Mouse (Mus musculus): Measurements from ENCODE around the gene Nkx2-1. TPM values are rescaled to one million over a fixed set of nuclear protein-coding genes. Genes with fewer than 3 reads are reported as not detected.
A peak's percentile ranks its signal among the peaks of the same experiment; 100 is the strongest.
"Not testable (repeated sequence)": the region's sequence is repeated elsewhere in the genome, so short reads cannot be mapped to it uniquely, and the experiment has no call there.

The Nkx2-1 gene
- under 1 TPM; 0.23 to 0.65 TPM for total RNA-seq (2021)

DNA sequence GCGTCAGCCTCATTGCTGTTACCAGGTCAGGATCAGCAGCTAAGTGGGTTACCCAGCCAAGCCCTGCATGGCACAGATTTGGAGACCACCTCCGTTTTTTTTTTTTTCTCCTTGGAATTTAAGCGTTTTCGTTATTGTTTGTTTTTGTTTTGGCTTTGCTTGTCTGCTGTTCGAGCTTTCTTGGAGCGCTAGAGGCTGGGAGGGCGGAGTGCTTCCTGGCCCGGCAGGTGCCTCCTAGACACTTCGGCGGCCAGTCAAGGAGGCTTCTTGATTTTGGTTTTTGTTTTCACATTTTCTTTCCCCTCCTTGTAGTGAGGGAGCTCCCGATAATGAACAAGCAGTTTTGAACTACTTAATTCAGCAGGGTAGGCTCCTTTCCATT, at the start of gene Nkx2-1:
TSS of gene Nkx2-1 (minus strand) at position 25 of the 382 bp plus-strand sequence.
- DNase-seq, result no peak

DNA sequence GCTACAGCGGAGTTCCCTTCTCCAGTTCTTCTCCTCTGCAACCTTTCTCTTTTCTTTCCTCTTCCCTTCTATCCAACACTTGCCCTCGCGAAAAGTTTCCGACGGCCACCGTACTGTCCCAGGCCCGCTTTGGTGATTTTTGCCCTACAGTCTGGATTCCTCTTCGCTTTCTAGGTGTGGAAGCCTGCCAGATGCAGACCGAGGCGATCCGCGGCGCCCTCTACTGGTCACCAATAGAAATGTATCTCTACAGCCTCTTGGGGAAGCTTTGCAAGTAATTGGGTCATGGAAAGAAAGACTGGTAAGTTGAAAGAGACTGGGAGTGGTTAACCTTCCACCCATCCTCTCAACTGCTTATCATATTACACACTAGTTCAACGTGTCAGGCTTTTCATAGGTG, 4.4 kb upstream of the Nkx2-1 start:
- DNase-seq, result peak; percentile 72 to 75

DNA sequence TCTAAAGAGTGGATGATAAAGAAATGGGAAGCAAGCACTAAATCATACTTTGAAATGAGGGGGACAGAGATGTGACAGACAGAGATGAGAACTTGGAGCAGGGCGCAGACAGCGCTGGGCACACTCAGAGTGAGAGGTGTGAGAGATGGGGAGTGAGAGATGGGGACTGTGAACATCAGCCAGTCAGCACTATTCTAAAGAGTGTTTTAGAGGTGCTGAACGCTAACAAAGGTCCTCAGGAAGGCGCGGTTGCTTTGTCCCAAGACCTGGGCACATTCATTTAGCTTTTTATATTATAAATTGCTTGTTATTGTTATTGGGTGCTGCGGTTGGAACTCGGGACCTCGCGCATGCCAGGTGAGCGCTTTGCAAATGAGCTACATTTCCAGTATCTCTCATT, 3.9 kb upstream of the Nkx2-1 start:
- no peak for DNase-seq

DNA sequence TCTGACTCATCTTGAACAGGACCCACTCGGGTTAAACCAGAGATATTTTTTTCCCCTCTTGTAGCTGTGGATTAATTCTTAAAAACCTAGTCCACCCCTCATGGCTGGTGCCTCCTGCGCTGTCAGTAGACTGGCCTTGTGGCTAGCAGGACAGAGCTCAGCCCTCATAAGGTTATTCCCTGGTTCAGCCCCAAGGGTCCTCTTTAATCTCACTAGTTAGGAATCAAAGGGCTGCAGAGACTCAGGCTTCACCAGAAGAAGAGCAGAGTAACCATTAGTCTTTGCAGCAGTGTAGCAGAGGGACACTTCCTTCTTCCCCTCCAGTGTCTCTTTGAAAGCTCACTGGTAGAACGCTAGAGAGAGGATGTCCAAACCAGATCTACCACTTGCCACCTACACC, 1.9 kb upstream of the Nkx2-1 start:
- DNase-seq, result no peak

DNA sequence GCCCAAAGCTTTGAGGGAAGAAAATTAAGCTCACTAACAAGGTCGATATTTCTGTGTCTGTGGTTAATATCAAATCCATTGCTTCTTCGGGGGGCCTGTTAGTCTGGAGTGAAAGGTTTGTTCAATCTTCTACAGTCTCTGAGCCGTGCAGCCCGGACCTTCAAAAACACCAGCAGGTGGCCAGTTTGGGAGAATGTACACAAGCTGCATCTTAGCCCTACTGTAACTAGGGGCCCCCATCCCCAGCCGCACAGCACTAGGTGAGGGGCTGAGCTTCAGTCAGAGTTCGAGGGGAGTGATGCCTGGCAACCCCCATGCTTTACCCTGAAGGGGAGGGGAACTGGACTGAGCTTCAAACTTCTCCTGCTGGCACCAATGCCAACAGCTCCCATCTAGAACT, 1.2 kb upstream of the Nkx2-1 start:
- DNase-seq, result no peak

DNA sequence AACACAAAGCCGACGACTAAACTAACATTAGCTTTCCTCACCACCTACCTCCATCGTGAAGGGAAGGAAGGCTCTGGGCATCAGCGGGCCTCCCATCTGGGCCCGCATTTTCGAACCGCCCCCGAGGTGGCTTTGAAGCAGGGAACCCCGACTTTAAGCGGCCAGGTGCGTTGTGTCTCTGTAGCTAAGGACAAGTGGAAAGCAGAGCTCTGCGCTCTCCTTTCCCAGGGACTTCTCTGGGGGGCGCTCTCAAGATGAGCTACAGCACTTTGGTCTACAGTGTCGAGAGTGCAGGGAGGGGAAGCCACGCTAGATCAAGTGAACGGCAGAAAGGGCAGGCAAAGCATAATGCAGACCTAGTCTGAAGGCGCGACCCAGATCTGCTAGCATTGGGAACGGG, 634 bp upstream of the Nkx2-1 start:
- DNase-seq, result no peak

DNA sequence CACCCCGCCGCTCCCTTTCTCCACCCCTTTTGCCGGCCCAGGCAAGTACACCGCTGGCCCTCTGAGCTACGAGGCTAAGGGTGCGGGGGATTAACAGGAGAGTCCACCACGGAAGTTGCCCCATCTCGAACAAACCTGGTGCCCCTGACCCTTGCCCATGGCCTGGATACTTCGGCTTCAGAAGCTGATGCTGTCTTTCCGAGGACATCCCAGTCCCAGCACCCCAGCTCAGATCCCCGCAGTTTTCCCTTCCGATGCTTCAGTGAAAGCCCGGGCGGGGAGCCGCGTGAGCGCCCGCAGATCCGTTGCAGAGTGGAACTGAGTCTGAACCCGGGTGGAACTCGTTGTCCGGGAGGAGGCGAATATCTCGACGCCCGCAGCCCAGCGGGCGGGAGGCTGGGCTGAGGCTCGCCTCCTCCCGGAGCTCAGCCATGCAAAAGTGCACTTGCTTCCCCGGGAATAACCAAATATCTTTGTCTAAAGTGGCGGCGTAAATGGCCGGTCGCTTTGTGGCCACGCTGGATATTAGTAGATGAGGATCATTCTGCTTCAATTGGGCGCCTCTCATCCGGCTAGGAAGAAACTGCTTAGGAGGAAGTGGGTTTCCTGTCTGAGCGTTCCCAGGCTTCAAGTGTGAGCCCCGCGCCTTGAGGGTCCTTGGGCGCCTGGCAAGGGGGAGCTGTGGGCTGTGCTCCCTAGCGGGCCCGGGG, 379 bp downstream of the Nkx2-1 start:
- no peak for DNase-seq

DNA sequence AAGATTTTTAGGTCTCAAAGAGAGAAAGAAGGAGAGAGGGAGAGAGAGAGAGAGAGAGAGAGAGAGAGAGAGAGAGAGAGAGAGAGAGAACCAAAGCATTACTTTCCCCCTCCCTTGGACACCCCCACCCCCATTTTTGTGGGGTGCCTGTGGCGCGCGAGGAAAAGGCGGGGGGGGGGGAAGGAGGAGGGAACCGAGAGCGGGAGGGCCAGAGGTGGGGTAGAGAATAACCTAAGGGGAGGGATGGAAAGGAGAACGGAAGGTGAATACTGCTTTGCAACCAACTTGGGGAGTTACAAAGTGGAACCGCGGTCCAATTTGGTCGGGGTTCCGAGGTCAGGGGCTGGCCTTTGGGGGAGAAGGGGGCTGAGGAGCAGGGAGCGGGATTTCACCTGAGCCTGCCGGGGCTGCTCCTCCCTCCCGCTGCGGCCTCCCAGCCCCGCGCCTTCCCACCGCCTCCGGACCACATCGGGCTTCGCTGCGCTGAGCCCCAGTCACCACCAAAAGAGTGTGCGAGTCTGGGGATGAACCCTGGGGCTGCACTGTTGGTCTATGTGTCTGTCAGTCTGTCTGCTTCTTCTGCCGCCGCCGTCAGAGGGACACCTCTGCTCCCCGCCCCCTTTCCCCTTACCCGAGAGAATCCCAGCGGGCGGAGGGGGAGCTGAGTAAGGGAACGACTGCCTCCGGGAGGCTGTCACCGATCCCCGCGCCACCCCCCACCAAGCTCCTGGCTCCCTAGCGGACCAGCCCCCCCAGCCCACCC, 1.1 kb downstream of the Nkx2-1 start:
- no peak for DNase-seq

DNA sequence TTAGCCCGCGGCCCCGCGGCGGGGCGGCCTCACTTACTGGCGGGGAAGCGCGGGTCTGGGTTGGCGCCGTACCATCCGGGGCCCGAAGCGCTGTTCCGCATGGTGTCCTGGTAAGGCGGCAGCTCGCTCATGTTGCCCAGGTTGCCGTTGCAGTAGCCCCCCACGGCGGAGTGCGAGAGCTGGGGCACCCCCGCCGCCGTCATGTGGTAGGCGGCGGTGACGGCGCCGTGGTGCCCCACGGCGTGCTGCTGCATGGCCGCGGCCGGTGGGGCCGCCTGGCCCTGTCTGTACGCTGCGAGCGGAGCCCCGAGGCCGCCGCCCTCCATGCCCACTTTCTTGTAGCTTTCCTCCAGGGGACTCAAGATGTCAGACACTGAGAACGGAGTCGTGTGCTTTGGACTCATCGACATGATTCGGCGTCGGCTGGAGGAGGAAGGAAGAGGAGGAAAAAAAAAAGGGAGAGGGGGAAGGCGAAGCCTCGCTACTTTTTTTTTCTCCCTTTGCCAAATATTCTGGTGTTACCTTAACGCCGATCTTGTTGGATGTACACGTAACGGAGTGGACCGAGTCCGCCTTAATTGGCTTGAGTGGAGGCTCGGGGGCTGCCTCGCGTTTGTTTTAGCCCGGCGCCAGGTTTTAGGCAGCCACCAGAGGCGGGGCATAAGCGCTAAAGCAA, 1.9 kb downstream of the Nkx2-1 start:
- DNase-seq, result no peak

DNA sequence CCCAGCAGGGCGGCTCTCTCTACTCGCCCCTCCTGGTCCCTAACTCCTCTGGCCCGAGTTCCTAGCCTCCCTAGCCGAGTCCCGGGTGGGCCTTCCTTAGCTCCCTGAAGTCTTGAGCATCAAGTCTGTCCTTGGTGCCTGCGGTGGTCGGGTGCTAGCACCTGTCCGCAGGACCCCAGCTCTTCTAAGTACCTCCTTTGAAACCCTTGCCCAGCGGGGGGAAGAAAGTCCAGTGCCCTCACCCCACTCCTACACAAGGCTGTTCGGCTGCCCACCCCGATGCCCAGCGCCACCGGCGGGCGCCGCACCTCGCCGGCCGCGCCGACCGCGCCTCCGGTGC, 2.4 kb downstream of the Nkx2-1 start:
- no peak for DNase-seq

DNA sequence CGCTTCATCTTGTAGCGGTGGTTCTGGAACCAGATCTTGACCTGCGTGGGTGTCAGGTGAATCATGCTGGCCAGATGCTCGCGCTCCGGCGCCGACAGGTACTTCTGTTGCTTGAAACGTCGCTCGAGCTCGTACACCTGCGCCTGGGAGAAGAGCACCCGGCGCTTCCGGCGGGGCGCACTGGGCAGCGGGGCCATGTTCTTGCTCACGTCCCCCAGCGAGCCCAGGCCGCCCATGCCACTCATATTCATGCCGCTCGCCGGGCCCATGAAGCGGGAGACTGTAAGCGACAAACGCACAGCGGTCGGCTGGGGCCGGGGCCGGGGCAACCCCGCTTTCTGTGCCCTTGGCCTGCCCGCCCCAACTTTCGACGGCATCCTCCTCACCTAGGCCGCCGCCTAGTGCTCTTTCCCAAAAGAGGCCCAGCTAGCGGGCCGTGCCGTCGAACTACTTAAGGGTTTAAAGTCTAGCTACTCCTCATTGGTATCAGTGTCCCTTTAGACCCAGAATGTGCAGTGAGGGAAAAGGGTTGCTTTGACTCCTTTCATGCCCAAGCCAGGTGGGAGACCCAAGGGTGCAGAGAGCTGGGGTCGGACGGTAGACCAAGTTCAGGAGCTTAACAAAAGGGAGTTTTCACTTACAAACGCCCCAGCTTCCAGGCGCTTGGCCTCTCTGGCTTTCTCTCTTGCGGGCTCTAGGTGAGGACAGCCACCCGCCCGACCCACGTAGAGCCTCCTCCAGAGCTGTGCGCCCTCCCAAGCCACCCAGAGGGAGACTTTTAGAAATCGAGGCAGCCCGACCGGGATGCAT, 3.0 kb downstream of the Nkx2-1 start:
- no peak for DNase-seq

DNA sequence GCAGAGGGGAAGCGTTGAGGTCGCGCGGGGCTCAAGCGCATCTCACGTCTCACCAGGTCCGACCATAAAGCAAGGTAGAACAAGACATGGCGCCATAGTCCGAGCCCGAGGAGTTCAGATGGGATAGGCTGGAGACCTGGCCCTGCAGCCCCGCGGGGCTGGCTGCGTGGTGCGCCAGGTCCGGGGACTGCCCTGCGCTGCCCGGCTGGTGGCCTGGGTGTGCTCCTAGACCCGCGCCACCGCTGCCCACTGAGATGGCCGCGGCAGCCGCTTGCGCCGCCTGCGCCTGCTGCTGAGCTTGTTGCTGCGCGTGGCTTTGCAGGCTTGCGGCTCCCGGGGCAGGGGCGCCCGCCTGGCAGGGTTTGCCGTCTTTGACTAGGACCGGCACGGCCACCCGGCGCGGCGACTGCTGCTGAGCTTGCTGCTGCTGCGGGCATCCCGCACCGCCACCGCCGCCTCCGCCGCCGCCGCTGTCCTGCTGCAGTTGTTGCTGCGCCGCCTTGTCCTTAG, 3.7 kb downstream of the Nkx2-1 start:
- DNase-seq, result no peak

DNA sequence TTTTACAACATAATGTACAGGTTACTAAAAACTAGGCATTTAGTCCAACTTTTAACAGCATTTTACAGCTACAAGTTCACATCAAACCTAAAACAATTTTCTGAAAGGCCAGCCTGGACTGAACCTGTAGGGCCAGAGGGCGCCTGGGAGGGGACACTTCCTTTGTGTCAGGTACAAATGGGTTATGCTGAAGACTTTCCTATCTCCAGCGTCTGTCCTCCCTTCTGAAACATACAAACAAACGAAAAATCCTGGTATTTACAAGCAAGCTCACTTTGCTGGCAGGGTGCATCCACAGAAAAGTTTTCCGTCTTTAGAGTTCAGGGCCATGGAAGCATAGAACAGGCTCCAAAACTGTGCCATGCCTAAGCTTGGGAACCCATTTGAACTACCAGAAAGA, 4.6 kb downstream of the Nkx2-1 start:
- DNase-seq, result no peak

DNA sequence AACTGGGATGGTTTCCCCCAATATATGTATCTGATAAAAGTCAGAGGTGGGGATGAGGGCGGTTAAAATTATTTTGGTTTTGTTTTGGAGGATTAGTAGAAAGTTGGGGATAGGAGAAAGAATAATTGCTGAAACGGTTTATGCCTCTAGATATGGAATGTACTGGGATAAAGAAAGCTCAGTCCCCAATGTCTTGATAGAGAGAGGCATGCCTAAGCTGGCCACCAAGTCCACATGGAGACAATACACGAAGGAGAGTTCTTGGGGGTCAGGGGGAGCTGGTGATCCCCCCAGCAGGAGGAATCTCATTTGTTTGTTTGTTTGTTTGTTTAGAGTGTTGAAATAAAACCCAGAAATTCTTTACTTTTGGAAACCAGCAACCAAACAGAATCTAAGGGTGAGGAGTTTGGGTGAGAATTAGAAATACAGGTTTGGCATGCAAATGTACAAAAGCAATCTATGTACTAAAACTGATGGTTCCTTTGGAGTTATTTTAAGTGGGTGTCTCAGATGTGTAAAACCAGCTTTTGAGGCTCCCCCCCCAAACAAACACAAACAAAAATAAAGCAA, 5.6 kb downstream of the Nkx2-1 start:
- no peak for DNase-seq

DNA sequence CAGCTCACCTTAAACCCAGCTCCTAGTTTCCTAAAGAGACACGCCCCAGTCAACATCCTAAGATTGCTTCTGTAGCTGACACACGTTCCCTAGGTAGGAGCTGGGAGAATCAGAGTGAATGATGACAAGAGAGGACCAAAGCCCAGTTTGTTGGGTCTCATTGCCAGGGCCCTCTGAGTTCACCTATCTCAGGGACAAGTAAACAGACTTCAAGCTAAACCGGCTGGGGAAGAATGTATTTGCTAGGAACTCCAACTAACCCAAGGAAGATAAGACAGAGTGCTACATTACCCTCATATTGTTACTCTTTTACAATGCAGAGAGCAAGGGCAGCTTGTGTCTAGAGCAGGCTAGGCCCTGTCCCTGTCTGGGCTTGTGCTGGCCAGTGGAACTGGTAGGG, 6.8 kb downstream of the Nkx2-1 start:
- no peak for DNase-seq

DNA sequence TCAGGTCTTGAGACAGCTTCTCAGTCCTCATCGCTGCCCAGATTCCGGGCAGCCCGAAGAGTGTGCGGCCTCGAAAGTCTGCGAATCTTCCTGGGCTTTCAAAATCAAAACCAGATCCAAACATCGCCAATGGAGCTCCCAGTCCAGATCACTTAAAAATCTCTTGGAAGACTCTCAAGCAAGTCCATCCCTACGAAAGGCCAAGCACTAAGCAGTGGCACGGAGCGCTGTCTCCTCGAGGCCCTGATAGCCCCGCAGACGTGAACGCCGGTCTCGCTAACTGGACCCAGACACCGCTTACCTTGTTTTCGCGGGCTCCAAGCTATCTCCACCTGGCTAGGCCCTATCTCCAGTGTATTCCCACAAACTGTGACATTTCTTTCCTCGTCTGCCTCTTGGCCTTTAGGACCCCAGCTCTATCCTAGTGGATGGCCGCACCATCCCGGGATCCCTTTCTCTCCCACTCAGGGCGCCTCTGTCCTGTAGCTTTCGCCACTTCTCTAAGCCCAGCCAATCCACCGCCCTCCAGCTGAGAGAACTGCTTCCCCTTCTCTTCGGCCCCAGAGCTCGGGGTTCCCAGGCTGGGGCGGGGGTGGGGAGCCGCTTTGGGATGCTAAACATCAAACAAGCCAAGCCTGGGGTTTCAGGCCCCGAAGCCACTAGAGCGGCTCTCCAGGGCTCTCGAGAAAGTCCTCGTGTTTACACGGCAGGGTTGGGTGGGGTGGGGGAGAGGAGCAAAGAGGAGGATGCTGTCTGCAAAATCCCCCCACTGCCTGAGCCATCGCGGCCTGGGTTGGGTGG, 7.6 kb downstream of the Nkx2-1 start:
- DNase-seq, result no peak

DNA sequence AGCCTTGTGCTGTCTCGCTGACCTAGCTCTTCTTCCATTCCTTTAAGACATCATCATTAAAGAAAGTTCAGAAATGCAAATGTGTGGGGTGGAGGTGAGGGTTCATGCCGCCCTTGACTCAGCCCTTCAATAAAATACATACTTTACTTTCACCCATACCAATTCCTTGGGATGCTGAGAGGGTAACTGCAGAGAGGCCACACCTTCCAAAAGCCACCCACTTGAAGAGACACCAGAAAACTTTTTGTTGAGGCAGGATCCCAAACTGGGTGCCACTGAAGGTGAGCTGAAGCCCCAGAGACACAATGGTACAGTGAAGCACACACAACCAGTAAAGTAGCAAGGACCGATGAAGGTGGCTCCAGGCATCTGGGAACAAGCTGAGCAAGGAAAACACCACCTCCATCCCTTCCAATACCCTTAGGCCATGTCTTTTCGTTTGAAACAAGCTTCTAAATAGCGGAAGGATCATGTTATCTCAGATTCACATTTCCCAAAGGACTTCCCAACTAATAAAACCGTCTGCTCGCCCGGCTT, 8.6 kb downstream of the Nkx2-1 start:
- no peak for DNase-seq

DNA sequence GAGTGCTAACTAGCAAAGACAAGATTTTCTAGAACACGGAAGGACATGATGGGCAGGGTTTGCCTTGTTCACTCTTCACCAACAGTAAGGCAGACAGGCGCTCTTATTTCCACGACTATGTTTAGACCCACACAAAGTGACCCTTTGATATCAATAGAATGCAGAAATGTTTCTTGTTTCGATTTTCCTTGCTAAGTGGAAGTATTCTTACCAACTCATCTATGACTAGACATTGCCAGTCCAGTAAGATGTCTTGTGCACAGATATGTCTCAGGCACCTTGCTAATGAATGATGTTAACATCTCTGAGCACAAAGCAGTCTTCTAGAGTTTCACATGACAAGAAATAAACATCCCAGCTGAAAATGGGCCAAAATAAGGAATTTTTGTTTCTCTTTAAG, 9.6 kb downstream of the Nkx2-1 start:
- no peak for DNase-seq

DNA sequence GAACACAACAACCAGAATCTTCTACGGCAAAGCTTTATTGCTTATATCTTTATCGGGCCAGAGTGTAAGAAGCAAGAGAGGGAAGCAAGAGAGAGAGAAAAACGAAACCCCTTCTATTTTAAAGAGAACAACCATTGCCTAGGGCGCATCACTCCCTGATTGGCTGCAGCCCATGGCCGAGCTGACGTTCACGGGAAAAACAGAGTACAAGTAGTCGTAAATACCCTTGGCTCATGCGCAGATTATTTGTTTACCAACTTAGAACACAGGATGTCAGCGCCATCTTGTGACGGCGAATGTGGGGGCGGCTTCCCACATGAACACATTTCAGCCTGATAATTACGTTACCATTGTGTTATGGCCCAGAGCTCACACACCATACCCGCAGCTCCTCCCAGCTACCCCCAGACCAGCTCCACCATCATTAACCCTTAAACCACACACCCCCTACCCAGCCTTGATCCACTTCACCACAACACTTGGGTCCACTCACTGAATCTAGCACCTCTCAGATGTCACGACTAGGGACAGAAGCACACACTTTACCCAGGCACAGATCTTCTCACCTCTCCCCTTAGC, 11.4 kb downstream of the Nkx2-1 start:
- not testable (repeated sequence) for DNase-seq

DNA sequence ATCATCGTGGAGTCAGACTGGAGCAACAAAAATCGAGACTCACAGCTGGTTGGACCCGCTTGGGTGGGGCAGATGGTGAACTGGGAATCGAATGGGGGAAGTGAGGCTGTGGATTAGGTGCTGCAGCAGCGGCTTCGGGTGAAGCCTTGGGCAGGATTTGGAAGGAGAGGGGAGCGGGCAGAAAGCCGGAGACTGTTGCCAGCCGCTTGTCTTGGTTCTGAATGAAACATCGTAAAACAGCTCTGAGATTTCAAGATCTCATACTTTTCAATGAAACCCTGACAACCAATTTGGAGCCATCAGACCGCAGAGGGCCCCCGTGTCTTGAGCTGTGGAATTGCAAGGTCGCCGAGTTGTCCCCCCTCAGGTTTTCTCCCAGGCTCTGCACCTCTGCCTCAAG, 12.5 kb downstream of the Nkx2-1 start:
- DNase-seq, result no peak

DNA sequence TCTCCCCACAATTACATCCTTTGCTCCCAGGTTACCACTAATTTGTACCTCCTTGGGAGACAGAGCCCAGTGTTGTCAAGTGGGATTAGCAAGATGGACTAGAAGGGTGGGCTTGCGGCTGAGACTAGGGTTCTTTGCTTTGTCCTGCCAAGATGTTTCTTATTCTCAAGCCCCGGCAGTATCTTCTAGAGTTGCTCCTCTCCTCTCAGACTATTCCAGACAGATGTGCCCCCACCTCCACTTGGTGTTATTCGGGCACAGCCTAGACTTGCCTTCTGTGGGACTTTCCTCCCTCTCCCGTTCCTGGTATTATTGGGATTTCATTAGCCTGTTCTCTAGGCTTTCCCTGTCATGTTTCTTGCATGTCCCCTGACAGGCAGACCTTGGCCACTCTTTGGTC, 14.5 kb downstream of the Nkx2-1 start:
- DNase-seq, result no peak

Data from layer of hippocampus, postnatal 36 days (tissue).